Mouse (Mus musculus) forebrain, embryonic 14.5 days (tissue): ENCODE data around the gene Apoe. TPM values are rescaled to one million over a fixed set of nuclear protein-coding genes. Genes with fewer than 3 reads are reported as not detected.

Source experiments
- ATAC-seq: fragments of 200-750 bp; cut with Nextera tagmentation; 2 replicates; pipeline ENCODE4 v1.8.0; 2017; ENCODE audit warnings: mild to moderate bottlenecking, moderate library complexity
- DNase-seq: peaks from one replicate; pipeline ENCODE4 v3.0.0-alpha.2; 2015; ENCODE audit warnings: low spot score
- H3K27ac ChIP-seq: fragments of 300-500 bp; sonication (generic); 2 replicates; pipeline ENCODE4 v1.5.1; 2014; ENCODE audit warnings: low read depth, mild to moderate bottlenecking, control low read depth, low read length, moderate library complexity
- H3K27me3 ChIP-seq: fragments of 300-500 bp; sonication (generic); replicated peaks from 2 replicates; pipeline ENCODE4 v1.6.1; 2014; ENCODE audit warnings: low read length, control low read depth, mixed read lengths; ENCODE audit not compliant: control insufficient read depth, insufficient read depth
- H3K36me3 ChIP-seq: fragments of 300-500 bp; sonication (generic); 2 replicates; pipeline ENCODE4 v1.6.1; 2014; ENCODE audit warnings: low read length, control low read depth; ENCODE audit not compliant: control insufficient read depth, insufficient read depth
- H3K4me1 ChIP-seq: fragments of 300-500 bp; sonication (generic); 2 replicates; pipeline ENCODE4 v1.6.1; 2014; ENCODE audit warnings: antibody characterized with exemption, low read length, control low read depth; ENCODE audit not compliant: control insufficient read depth, insufficient read depth
- H3K4me2 ChIP-seq: fragments of 300-500 bp; sonication (generic); 2 replicates; pipeline ENCODE4 v1.6.1; 2014; ENCODE audit warnings: mild to moderate bottlenecking, control low read depth, low read length
- H3K4me3 ChIP-seq: fragments of 300-500 bp; sonication (generic); 2 replicates; pipeline ENCODE4 v1.5.1; 2014; ENCODE audit warnings: low read depth, low read length, control low read depth
- H3K9ac ChIP-seq: fragments of 300-500 bp; sonication (generic); 2 replicates; pipeline ENCODE4 v1.6.1; 2014; ENCODE audit warnings: mild to moderate bottlenecking, low read length, control low read depth, moderate library complexity
- H3K9me3 ChIP-seq: fragments of 300-500 bp; sonication (generic); replicated peaks from 2 replicates; pipeline ENCODE4 v1.6.1; 2016; ENCODE audit warnings: low read length, control low read depth, mixed read lengths; ENCODE audit not compliant: control insufficient read depth
- WGBS: fragments of 180-500 bp; shearing (Covaris S2); extraction: QIAGEN DNeasy Blood & Tissue Kit; methylation state at CpG from one replicate; pipeline ENCODE4 v1.1.7; 2014; 5-methylcytosine and 5-hydroxymethylcytosine counted together
- polyA plus RNA-seq: library from polyadenylated mRNA; unstranded; fragments of >200 nt; fragmentation: Nextera tagmentation; extraction: Ambion mirVana; gene quantifications from 2 replicates; pipeline ENCODE4 v1.2.1, GENCODE M21; 2014

Apoe gene
- polyA plus RNA-seq, 1 experiment from 2014 or later = 261 TPM

- Histone ChIP-seq H3K4me2 (no peak overlapping the region), H3K27me3 (no peaks in the 10 kb centered on the region), H3K4me1 (peaks cover 12% of the 10 kb centered on the region), H3K27ac (no peak overlapping the region), H3K36me3 (0 out of 2 replicates have a peak, but pooled peaks cover 8% of the 10 kb centered on the region), H3K4me3 (no peak overlapping the region), H3K9ac (no peak overlapping the region), H3K9me3 (no peaks in the 10 kb centered on the region)
- WGBS = 70% methylated on average over 3 of the region's 3 CpGs
- no peak for ATAC-seq
- no peak for DNase-seq
These were observed 32.2 kb downstream of the Apoe start for GRCm38 (mm10) chr7:19666750-19667149.

DNA sequence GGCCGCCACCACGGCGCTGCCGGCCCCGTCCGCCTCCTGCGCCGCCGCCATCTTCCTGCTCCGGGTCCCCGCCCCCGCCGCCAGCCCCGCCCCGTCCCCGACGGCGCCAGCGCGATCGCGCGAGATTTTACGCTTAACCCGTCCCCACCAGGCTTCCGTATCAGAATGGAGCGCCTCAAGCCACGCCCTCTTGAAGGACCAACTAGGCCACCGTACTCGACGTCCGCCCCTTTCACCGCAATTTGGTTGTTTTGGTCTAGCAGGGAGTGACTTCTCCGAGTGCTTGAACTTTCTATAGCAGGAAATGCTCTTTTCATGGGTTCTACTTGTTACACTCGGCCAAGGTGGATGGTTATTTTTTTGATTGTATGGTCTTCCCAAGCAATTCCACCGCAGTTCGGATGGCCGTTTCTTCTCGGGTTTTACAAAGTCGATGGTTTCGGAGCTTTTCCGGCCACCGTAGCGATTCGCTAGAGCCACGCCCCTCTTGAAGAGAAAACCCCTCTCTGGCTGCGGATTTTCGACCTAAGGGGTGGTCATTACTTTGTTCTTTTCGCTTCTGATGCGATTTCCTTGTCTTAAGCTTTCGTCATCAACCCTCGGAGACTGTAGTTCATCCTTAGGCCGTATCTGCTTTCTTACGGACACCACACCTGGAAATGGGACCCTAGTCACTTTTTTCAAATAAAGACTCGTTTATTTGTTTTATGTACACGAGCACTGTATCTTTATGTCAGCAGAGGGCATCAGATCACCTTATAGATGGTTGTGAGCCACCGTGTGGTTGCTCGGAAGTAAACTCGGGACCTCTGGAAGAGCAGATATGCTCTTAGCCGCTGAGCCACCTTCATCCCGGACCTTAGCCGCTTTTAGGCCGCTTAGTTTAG lies 33.8 kb downstream of the Apoe start, which contains the start of gene Clptm1:
TSS of gene Clptm1 (minus strand) at position 79 of the 887 bp plus-strand sequence.
- no peaks in the 10 kb centered on the region for H3K27me3 ChIP-seq
- under 1% methylated on average over 62 of the region's 63 CpGs for WGBS
- H3K4me1 ChIP-seq = peaks cover 12% of the 10 kb centered on the region
- H3K9me3 ChIP-seq = no peaks in the 10 kb centered on the region
- H3K4me2 ChIP-seq = peak within 1 kb of the TSS; percentile 92
- peak; percentile 99 for DNase-seq
- peak within 1 kb of the TSS; percentile 84 for H3K27ac ChIP-seq
- H3K4me3 ChIP-seq = peak within 1 kb of the TSS; percentile 100
- peak within 1 kb of the TSS; percentile 98 for H3K9ac ChIP-seq
- ATAC-seq = peak; percentile 90
- peaks cover 15% of the 10 kb centered on the region for H3K36me3 ChIP-seq

- peak overlapping the region; percentile 100 for H3K4me3 ChIP-seq
- WGBS = under 1% methylated on average over 37 of the region's 37 CpGs
- peak overlapping the region; percentile 98 for H3K9ac ChIP-seq
- H3K4me1 ChIP-seq = peaks cover 12% of the 10 kb centered on the region
- H3K9me3 ChIP-seq = no peaks in the 10 kb centered on the region
- H3K27ac ChIP-seq = peak overlapping the region; percentile 58; the same call in 1 of the 2 replicates
- H3K36me3 ChIP-seq = peaks cover 22% of the 10 kb centered on the region
- peak; percentile 52; the same call in 1 of the 2 replicates for ATAC-seq
- H3K4me2 ChIP-seq = peak overlapping the region; percentile 92
- H3K27me3 ChIP-seq = no peaks in the 10 kb centered on the region
- no peak for DNase-seq
These were observed 34.5 kb downstream of the Apoe start for GRCm38 (mm10) chr7:19664455-19664954.

DNA sequence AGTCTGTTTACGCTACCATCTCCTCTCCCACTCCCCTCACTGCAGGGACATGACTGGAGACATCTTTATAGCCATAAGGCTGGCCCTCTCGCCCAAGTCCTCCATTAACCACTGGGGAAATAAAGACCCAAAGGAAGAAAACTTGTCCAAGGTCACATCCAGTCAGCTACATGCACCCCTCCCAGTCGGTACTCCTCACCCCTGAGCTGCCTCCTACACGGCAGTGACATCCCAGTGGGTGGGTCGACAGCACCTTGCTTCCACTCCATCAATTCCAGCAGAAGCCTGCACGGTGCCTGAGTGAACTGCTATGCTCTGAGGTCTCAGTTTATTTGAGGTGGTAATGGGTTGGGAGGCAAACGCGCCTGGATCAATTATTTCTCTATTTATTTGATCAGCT lies 35.0 kb downstream of the Apoe start:
- Histone ChIP-seq H3K9ac (peak overlapping the region; percentile 98), H3K27me3 (no peaks in the 10 kb centered on the region), H3K36me3 (peaks cover 23% of the 10 kb centered on the region), H3K4me3 (peak overlapping the region; percentile 100), H3K27ac (no peak overlapping the region), H3K4me2 (peak overlapping the region; percentile 92), H3K4me1 (peaks cover 12% of the 10 kb centered on the region), H3K9me3 (no peaks in the 10 kb centered on the region)
- ATAC-seq = no peak
- DNase-seq = no peak
- WGBS = 25% methylated on average over 8 of the region's 8 CpGs

GRCm38 (mm10) chr7:19652614-19653013 lies 46.4 kb downstream of the Apoe start:
- Histone ChIP-seq H3K4me3 (no peak overlapping the region), H3K4me2 (no peak overlapping the region), H3K4me1 (no peaks in the 10 kb centered on the region), H3K27ac (no peak overlapping the region), H3K36me3 (peaks cover 73% of the 10 kb centered on the region), H3K27me3 (no peaks in the 10 kb centered on the region), H3K9me3 (no peaks in the 10 kb centered on the region), H3K9ac (no peak overlapping the region)
- no peak for ATAC-seq
- no peak for DNase-seq
- WGBS = 100% methylated on average over 2 of the region's 2 CpGs

DNA sequence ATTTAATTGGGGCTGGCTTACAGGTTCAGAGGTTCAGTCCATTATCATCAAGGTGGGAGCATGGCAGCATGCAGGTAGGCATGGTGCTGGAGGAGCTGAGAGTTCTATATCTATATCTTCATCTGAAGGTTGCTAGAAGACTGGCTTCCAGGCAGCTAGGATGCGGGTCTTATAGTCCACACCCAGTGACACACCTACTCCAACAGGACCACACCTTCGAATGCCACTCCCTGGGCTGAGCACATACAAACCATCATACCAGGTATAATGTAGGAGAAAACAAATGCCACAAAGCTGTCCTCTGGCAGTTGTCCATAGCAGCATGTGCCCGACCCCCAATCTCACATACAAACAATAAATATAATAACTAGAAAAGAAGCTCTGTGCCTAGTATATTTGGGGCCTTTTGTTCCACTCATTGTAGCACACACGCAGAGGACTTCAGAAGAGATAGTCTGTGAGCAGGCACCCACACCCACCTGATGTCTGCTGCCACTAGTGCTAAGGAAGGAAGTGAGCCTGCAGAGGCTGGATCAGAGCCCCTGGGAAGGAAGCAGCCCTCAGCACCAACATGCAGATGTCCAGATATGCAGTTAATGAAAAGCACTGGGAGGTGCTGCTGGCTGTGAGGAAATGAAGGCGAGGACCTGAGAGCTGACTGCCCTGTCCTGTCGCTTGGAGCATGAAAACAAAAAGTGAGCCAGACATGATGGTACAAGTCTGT lies 47.8 kb downstream of the Apoe start:
- Histone ChIP-seq H3K36me3 (peaks cover 75% of the 10 kb centered on the region), H3K9ac (no peak overlapping the region), H3K27ac (no peak overlapping the region), H3K4me1 (no peaks in the 10 kb centered on the region), H3K4me3 (no peak overlapping the region), H3K9me3 (no peaks in the 10 kb centered on the region), H3K4me2 (no peak overlapping the region), H3K27me3 (no peaks in the 10 kb centered on the region)
- no peak for ATAC-seq
- no peak for DNase-seq
- WGBS = 95% methylated on average over 6 of the region's 6 CpGs

Other genes with a start within 250 kb of the Apoe start
- 9.2 and 13.0 TPM in 2 replicates for gene Mark4, start 240.4 kb downstream of the Apoe start, polyA plus RNA-seq
- 0.16 and 0.25 TPM in 2 replicates for gene Exoc3l2, start 235.9 kb downstream of the Apoe start, polyA plus RNA-seq
- gene Bloc1s3, start 190.8 kb downstream of the Apoe start, polyA plus RNA-seq = 2.1 and 2.3 TPM in 2 replicates
- gene Trappc6a, start 190.8 kb downstream of the Apoe start, polyA plus RNA-seq = 34.2 and 42.5 TPM in 2 replicates
- 0.36 and 0.57 TPM in 2 replicates for gene Nkpd1, start 181.3 kb downstream of the Apoe start, polyA plus RNA-seq
- 12.6 and 13.5 TPM in 2 replicates for gene Ppp1r37, start 136.1 kb downstream of the Apoe start, polyA plus RNA-seq
- gene Zfp296, start 121.9 kb downstream of the Apoe start, polyA plus RNA-seq = 0.15 TPM in 1 of 2 replicates, not detected in the other
- gene Gemin7, start 121.6 kb downstream of the Apoe start, polyA plus RNA-seq = 134 and 146 TPM in 2 replicates
- gene Clasrp, start 94.7 kb downstream of the Apoe start, polyA plus RNA-seq = 27.1 and 40.1 TPM in 2 replicates
- gene Relb, start 69.8 kb downstream of the Apoe start, polyA plus RNA-seq = 2.8 and 3.0 TPM in 2 replicates
- gene Clptm1, start 34.2 kb downstream of the Apoe start, polyA plus RNA-seq = 86.4 and 94.9 TPM in 2 replicates
- not detected in 2 replicates for gene Apoc2, start 21.2 kb downstream of the Apoe start, polyA plus RNA-seq
- not detected in 2 replicates for gene Gm44805, start 17.8 kb downstream of the Apoe start, polyA plus RNA-seq
- gene Apoc4, start 17.7 kb downstream of the Apoe start, polyA plus RNA-seq = not detected in 2 replicates
- gene Apoc1, start 6.5 kb downstream of the Apoe start, polyA plus RNA-seq = 1.0 and 1.4 TPM in 2 replicates
- 86.3 and 109 TPM in 2 replicates for gene Tomm40, start 16.2 kb upstream of the Apoe start, polyA plus RNA-seq
- gene Nectin2, start 51.3 kb upstream of the Apoe start, polyA plus RNA-seq = 33.0 and 39.7 TPM in 2 replicates
- 5.8 and 7.6 TPM in 2 replicates for gene Bcam, start 71.8 kb upstream of the Apoe start, polyA plus RNA-seq
- gene Cblc, start 97.6 kb upstream of the Apoe start, polyA plus RNA-seq = not detected in 2 replicates
- 0.75 TPM in 1 of 2 replicates, not detected in the other for gene Bcl3, start 123.6 kb upstream of the Apoe start, polyA plus RNA-seq
- gene Gm19345, start 152.8 kb upstream of the Apoe start, polyA plus RNA-seq = 5.6 and 7.1 TPM in 2 replicates
- gene Ceacam16, start 162.1 kb upstream of the Apoe start, polyA plus RNA-seq = not detected in 2 replicates
- not detected in 2 replicates for gene Ceacam19, start 188.8 kb upstream of the Apoe start, polyA plus RNA-seq
- gene Pvr, start 222.0 kb upstream of the Apoe start, polyA plus RNA-seq = 3.2 and 5.0 TPM in 2 replicates